Mouse (Mus musculus) heart, embryonic 11.5 days (tissue): Measurements from ENCODE around the gene Flcn. TPM values are rescaled to one million over a fixed set of nuclear protein-coding genes. Genes with fewer than 3 reads are reported as not detected.

Source experiments
- ATAC-seq: fragments of 200-750 bp; cut with Nextera tagmentation; replicated peaks from 2 replicates; pipeline ENCODE4 v1.8.0; 2017; ENCODE audit warnings: moderate library complexity; ENCODE audit not compliant: insufficient number of reproducible peaks, low FRiP score, low TSS enrichment
- H3K27ac ChIP-seq: fragments of 300-500 bp; sonication (generic); 2 replicates; pipeline ENCODE4 v1.5.1; 2014; ENCODE audit warnings: mild to moderate bottlenecking, low read depth, low read length
- H3K27me3 ChIP-seq: fragments of 300-500 bp; sonication (generic); 2 replicates; pipeline ENCODE4 v1.6.1; 2014; ENCODE audit warnings: mild to moderate bottlenecking, low read length, mixed read lengths; ENCODE audit not compliant: control insufficient read depth, insufficient read depth
- H3K36me3 ChIP-seq: fragments of 300-500 bp; sonication (generic); 2 replicates; pipeline ENCODE4 v1.6.1; 2014; ENCODE audit warnings: mild to moderate bottlenecking, low read length, moderate library complexity, mixed read lengths; ENCODE audit not compliant: control insufficient read depth, insufficient read depth
- H3K4me1 ChIP-seq: fragments of 300-500 bp; sonication (generic); 2 replicates; pipeline ENCODE4 v1.6.1; 2014; ENCODE audit warnings: low read length; ENCODE audit not compliant: control insufficient read depth, insufficient read depth
- H3K4me2 ChIP-seq: fragments of 300-500 bp; sonication (generic); 2 replicates; pipeline ENCODE4 v1.6.1; 2014; ENCODE audit warnings: mild to moderate bottlenecking, moderate library complexity
- H3K4me3 ChIP-seq: fragments of 300-500 bp; sonication (generic); 2 replicates; pipeline ENCODE4 v1.5.1; 2014; ENCODE audit warnings: low read depth, low read length
- H3K9ac ChIP-seq: fragments of 300-500 bp; sonication (generic); 2 replicates; pipeline ENCODE4 v1.6.1; 2014; ENCODE audit warnings: mild to moderate bottlenecking, low read depth, low read length, moderate library complexity
- H3K9me3 ChIP-seq: fragments of 300-500 bp; sonication (generic); replicated peaks from 2 replicates; pipeline ENCODE4 v1.6.1; 2016; ENCODE audit warnings: low read length; ENCODE audit not compliant: control insufficient read depth
- WGBS: fragments of 180-500 bp; shearing (Covaris S2); extraction: QIAGEN DNeasy Blood & Tissue Kit; methylation state at CpG from one replicate; pipeline ENCODE4 v1.1.7; 2014; ENCODE audit not compliant: insufficient replicate concordance; 5-methylcytosine and 5-hydroxymethylcytosine counted together
- polyA plus RNA-seq: library from polyadenylated mRNA; unstranded; fragments of >200 nt; fragmentation: Nextera tagmentation; extraction: Ambion mirVana; gene quantifications from 2 replicates; pipeline ENCODE4 v1.2.1, GENCODE M21; 2014

The Flcn gene
- 21.4 and 22.6 TPM in 2 replicates for polyA plus RNA-seq

- Histone ChIP-seq H3K27me3 (no peaks in the 10 kb centered on the region), H3K4me3 (peak within 1 kb of the TSS; percentile 78), H3K4me1 (peaks cover 14% of the 10 kb centered on the region), H3K4me2 (peak within 1 kb of the TSS; percentile 82), H3K27ac (peak within 1 kb of the TSS; percentile 98), H3K36me3 (peaks cover 9% of the 10 kb centered on the region), H3K9me3 (no peaks in the 10 kb centered on the region), H3K9ac (peak within 1 kb of the TSS; percentile 99)
- under 1% methylated on average over 52 of the region's 52 CpGs for WGBS
- peak; percentile 89 for ATAC-seq
Measured at GRCm38 (mm10) chr11:59809670-59810474, at the start of gene Flcn. TSS of gene Flcn (minus strand) at chr11:59810016.

GRCm38 (mm10) chr11:59852865-59853264 lies 43.0 kb upstream of the Flcn start:
- no peaks in the 10 kb centered on the region for H3K27me3 ChIP-seq
- 62% methylated on average over 3 of the region's 3 CpGs for WGBS
- no peaks in the 10 kb centered on the region for H3K9me3 ChIP-seq
- no peak overlapping the region for H3K4me3 ChIP-seq
- peaks cover 6% of the 10 kb centered on the region; the same call in 1 of the 2 replicates for H3K4me1 ChIP-seq
- H3K9ac ChIP-seq: no peak overlapping the region
- no peak overlapping the region for H3K27ac ChIP-seq
- no peak overlapping the region for H3K4me2 ChIP-seq
- no peaks in the 10 kb centered on the region for H3K36me3 ChIP-seq
- ATAC-seq: no peak

GRCm38 (mm10) chr11:59847891-59848884 lies 38.4 kb upstream of the Flcn start:
- 0% methylated on average over 69 of the region's 69 CpGs for WGBS
- peaks cover 6% of the 10 kb centered on the region; the same call in 1 of the 2 replicates for H3K4me1 ChIP-seq

GRCm38 (mm10) chr11:59847131-59847530 lies 37.3 kb upstream of the Flcn start:
- peak overlapping the region; percentile 82 for H3K4me2 ChIP-seq
- no peaks in the 10 kb centered on the region for H3K27me3 ChIP-seq
- no peaks in the 10 kb centered on the region for H3K9me3 ChIP-seq
- no peak overlapping the region for H3K9ac ChIP-seq
- H3K4me1 ChIP-seq: peaks cover 6% of the 10 kb centered on the region; the same call in 1 of the 2 replicates
- no peaks in the 10 kb centered on the region for H3K36me3 ChIP-seq
- 19% methylated on average over 2 of the region's 2 CpGs for WGBS
- H3K4me3 ChIP-seq: no peak overlapping the region
- ATAC-seq: no peak
- H3K27ac ChIP-seq: no peak overlapping the region

More at GRCm38 (mm10) chr11:59847891-59848884, 38.4 kb upstream of the Flcn start:
- H3K9me3 ChIP-seq: no peaks in the 10 kb centered on the region
- peak overlapping the region; percentile 83 for H3K4me3 ChIP-seq
- H3K27ac ChIP-seq: peak overlapping the region; percentile 91
- peak overlapping the region; percentile 82 for H3K4me2 ChIP-seq
- peak overlapping the region; percentile 93 for H3K9ac ChIP-seq
- peak; percentile 78 for ATAC-seq
- H3K36me3 ChIP-seq: no peaks in the 10 kb centered on the region
- H3K27me3 ChIP-seq: no peaks in the 10 kb centered on the region

- no peaks in the 10 kb centered on the region for H3K9me3 ChIP-seq
- H3K9ac ChIP-seq: no peak overlapping the region
- ATAC-seq: no peak
- no peak overlapping the region for H3K27ac ChIP-seq
- WGBS: 91% methylated on average over 11 of the region's 11 CpGs
- peaks cover 6% of the 10 kb centered on the region; the same call in 1 of the 2 replicates for H3K4me1 ChIP-seq
- no peaks in the 10 kb centered on the region for H3K36me3 ChIP-seq
- H3K4me2 ChIP-seq: no peak overlapping the region
- no peak overlapping the region for H3K4me3 ChIP-seq
- H3K27me3 ChIP-seq: no peaks in the 10 kb centered on the region
Measured at GRCm38 (mm10) chr11:59846311-59846710, 36.5 kb upstream of the Flcn start.

- 2% methylated on average over 43 of the region's 43 CpGs for WGBS
Measured at GRCm38 (mm10) chr11:59839459-59840126, 29.8 kb upstream of the Flcn start, which contains the start of gene Cops3. TSS of gene Cops3 (minus strand) at chr11:59839838.

GRCm38 (mm10) chr11:59839008-59839458 lies 29.2 kb upstream of the Flcn start, which contains the start of gene Nt5m:
TSS of gene Nt5m (plus strand) at chr11:59839447.
- Histone ChIP-seq H3K27me3 (no peaks in the 10 kb centered on the region), H3K36me3 (peaks cover 5% of the 10 kb centered on the region; the same call in 1 of the 2 replicates), H3K27ac (peak within 1 kb of the TSS; percentile 97), H3K9ac (peak within 1 kb of the TSS; percentile 97), H3K4me2 (peak within 1 kb of the TSS; percentile 78), H3K4me1 (peaks cover 15% of the 10 kb centered on the region), H3K9me3 (no peaks in the 10 kb centered on the region), H3K4me3 (peak within 1 kb of the TSS; percentile 88)
- 0% methylated on average over 24 of the region's 24 CpGs for WGBS
- peak; percentile 98 for ATAC-seq

More at GRCm38 (mm10) chr11:59839459-59840126, 29.8 kb upstream of the Flcn start, which contains the start of gene Cops3:
- Histone ChIP-seq H3K4me1 (peaks cover 15% of the 10 kb centered on the region), H3K4me3 (peak within 1 kb of the TSS; percentile 88), H3K4me2 (peak within 1 kb of the TSS; percentile 78), H3K27ac (peak within 1 kb of the TSS; percentile 97), H3K27me3 (no peaks in the 10 kb centered on the region), H3K9me3 (no peaks in the 10 kb centered on the region), H3K36me3 (peaks cover 5% of the 10 kb centered on the region; the same call in 1 of the 2 replicates), H3K9ac (peak within 1 kb of the TSS; percentile 97)
- peak; percentile 92 for ATAC-seq
